Mouse (Mus musculus) embryonic facial prominence, embryonic 12.5 days (tissue): Measurements from ENCODE around the gene Pitpnc1. TPM values are rescaled to one million over a fixed set of nuclear protein-coding genes. Genes with fewer than 3 reads are reported as not detected.

Experiments
- ATAC-seq: fragments of 200-750 bp; cut with Nextera tagmentation; 2 replicates; pipeline ENCODE4 v1.8.0; 2017; ENCODE audit not compliant: insufficient number of reproducible peaks, insufficient read depth, low FRiP score, low TSS enrichment
- H3K27ac ChIP-seq: fragments of 300-500 bp; sonication (generic); 2 replicates; pipeline ENCODE4 v1.5.1; 2016; ENCODE audit warnings: mild to moderate bottlenecking
- H3K27me3 ChIP-seq: fragments of 300-500 bp; sonication (generic); 2 replicates; pipeline ENCODE4 v1.6.1; 2016; ENCODE audit warnings: mild to moderate bottlenecking, moderate library complexity
- H3K36me3 ChIP-seq: fragments of 300-500 bp; sonication (generic); 2 replicates; pipeline ENCODE4 v1.6.1; 2016; ENCODE audit warnings: mild to moderate bottlenecking
- H3K4me1 ChIP-seq: fragments of 300-500 bp; sonication (generic); 2 replicates; pipeline ENCODE4 v1.6.1; 2016
- H3K4me2 ChIP-seq: fragments of 300-500 bp; sonication (generic); replicated peaks from 2 replicates; pipeline ENCODE4 v1.6.1; 2016; ENCODE audit warnings: mild to moderate bottlenecking, moderate library complexity
- H3K4me3 ChIP-seq: fragments of 300-500 bp; sonication (generic); 2 replicates; pipeline ENCODE4 v1.5.1; 2016; ENCODE audit warnings: mild to moderate bottlenecking
- H3K9ac ChIP-seq: fragments of 300-500 bp; sonication (generic); 2 replicates; pipeline ENCODE4 v1.6.1; 2016; ENCODE audit warnings: mild to moderate bottlenecking, moderate library complexity
- H3K9me3 ChIP-seq: fragments of 300-500 bp; sonication (generic); 2 replicates; pipeline ENCODE4 v1.6.1; 2016; ENCODE audit warnings: mild to moderate bottlenecking, moderate library complexity
- WGBS: fragments of 180-500 bp; shearing (Covaris S2); methylation state at CpG from one replicate; pipeline ENCODE4 v1.1.7; 2016; 5-methylcytosine and 5-hydroxymethylcytosine counted together
- polyA plus RNA-seq: library from polyadenylated mRNA; unstranded; fragments of >200 nt; fragmentation: Nextera tagmentation; extraction: Ambion mirVana; gene quantifications from 2 replicates; pipeline ENCODE4 v1.2.1, GENCODE M21; 2016

Pitpnc1 gene
- polyA plus RNA-seq, 1 experiment from 2014 or later: 36.3 TPM

DNA sequence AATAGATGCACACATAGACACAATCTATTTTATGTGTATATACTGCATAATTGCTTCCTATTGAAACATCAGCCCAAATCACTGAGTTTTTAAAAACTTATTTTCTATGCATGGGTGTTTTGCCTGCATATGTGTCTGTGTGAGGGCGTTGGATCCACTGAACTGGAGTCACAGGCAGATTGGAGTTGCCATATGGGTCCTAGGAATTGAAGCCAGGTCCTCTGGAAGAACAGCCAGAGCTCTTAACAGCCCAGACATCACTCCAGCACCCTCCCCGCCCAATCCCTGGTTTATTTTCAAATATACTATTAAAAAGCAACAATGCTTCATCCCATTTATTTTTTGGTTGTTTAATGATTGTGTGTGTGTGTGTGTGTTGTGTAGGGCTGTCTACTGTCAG lies 139.1 kb downstream of the Pitpnc1 start:
- no peak for ATAC-seq
- Histone ChIP-seq H3K9ac (no peak overlapping the region), H3K9me3 (no peaks in the 10 kb centered on the region), H3K27ac (no peak overlapping the region), H3K4me1 (no peaks in the 10 kb centered on the region), H3K36me3 (peaks cover 21% of the 10 kb centered on the region; the same call in 1 of the 2 replicates), H3K4me2 (no peak overlapping the region), H3K27me3 (no peaks in the 10 kb centered on the region), H3K4me3 (no peak overlapping the region)
- WGBS: 94% methylated on average over 2 of the region's 2 CpGs

DNA sequence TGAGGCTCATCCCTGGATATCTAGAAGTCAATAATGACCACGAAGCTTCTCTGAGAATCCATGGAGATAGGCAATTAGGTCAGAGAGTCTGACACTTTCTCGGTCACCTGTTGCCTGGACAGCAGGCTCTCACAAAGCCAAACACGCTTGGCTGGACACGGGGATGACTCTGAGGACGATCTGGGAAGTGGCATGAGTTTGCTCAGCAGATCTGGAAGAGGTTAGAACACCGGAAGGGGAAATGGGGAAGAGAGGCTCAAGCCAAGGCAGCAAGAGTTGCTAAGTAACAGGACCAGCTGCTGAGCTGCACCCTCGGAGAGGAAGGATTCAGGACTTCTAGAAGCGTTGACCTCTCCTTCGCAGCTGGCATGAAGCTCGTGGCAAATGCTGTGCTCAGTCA lies 143.2 kb downstream of the Pitpnc1 start:
- no peaks in the 10 kb centered on the region for H3K27me3 ChIP-seq
- no peak for ATAC-seq
- no peak overlapping the region for H3K27ac ChIP-seq
- no peaks in the 10 kb centered on the region for H3K9me3 ChIP-seq
- no peak overlapping the region for H3K9ac ChIP-seq
- no peaks in the 10 kb centered on the region for H3K4me1 ChIP-seq
- H3K4me2 ChIP-seq: no peak overlapping the region
- WGBS: 90% methylated on average over 10 of the region's 10 CpGs
- no peak overlapping the region for H3K4me3 ChIP-seq
- 0 out of 2 replicates have a peak, but pooled peaks cover 8% of the 10 kb centered on the region for H3K36me3 ChIP-seq

DNA sequence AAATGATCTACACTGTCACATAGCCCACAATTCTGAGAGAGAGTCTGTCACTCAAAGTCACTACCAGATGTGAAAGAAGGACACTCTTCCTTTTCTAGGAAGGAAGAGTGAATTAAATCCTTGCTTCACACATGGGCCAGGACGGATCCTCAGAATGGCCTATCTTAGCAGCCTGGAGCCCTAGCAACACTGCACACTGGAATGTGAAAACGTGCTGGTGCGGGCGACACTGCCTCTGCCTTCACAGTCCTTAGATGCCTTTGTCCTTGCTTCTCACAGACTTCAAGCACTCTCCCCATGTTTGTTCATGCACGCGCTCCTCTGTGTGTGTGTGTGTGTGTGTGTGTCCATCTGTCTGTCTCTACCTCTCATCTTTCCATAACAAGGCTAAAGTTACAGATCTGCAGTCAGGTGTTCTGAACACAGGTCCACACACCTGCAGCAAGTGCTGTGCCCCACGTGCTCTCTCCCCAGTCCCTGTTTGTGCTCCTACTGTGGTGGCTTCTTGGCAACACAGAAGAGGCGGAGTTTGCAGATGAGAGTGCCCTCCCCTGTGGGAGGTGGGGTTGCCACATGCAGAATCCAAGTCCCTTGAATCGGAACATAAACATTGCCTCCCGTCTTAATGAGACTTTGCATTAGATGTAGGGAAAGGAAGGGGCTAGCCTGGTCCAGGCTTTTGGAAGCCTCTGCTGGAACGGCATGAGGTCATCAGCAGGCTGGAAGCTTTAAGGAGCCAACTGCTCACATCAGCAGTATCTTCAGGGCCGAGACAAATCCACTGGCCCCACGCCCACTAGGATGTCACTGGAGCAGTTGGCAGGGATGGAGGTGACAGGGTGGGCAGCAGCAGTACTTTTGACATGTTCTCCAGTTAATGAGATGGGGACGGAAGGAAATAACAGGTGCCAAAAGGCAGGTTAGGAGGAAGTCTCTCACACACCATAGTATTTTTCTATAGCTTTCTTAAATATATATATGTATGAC lies 144.5 kb downstream of the Pitpnc1 start:
- no peak overlapping the region for H3K27ac ChIP-seq
- 59% methylated on average over 14 of the region's 14 CpGs for WGBS
- ATAC-seq: 0 out of 2 replicates have a peak, but pooled peaks have one; percentile 28
- H3K9me3 ChIP-seq: no peaks in the 10 kb centered on the region
- H3K4me2 ChIP-seq: no peak overlapping the region
- 0 out of 2 replicates have a peak, but pooled peaks cover 2% of the 10 kb centered on the region for H3K36me3 ChIP-seq
- no peaks in the 10 kb centered on the region for H3K4me1 ChIP-seq
- H3K9ac ChIP-seq: no peak overlapping the region
- H3K27me3 ChIP-seq: no peaks in the 10 kb centered on the region
- H3K4me3 ChIP-seq: no peak overlapping the region

DNA sequence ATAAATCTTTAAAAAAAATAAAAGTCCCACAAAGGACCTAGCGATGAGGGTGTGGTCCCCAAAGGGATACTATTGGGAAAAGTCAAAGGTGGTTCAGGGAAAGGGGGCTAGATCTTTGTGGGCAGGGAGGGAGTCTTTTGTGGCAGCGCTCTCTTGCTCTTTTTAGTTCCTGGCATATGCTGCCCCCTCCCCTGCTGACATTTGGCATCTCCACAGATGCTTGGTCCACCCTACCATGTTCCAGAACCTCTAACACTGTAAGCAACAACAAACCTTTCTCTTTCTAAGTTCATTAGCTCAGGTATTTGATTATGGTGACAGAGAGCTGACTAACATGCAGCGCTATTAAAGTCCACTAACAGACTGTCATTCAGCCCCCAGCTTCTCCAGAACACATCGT lies 145.3 kb downstream of the Pitpnc1 start:
- H3K27me3 ChIP-seq: no peaks in the 10 kb centered on the region
- no peaks in the 10 kb centered on the region for H3K9me3 ChIP-seq
- ATAC-seq: no peak
- WGBS: 89% methylated on average over 4 of the region's 4 CpGs
- no peak overlapping the region for H3K4me2 ChIP-seq
- no peak overlapping the region for H3K27ac ChIP-seq
- no peak overlapping the region for H3K4me3 ChIP-seq
- 0 out of 2 replicates have a peak, but pooled peaks cover 2% of the 10 kb centered on the region for H3K36me3 ChIP-seq
- H3K9ac ChIP-seq: no peak overlapping the region
- H3K4me1 ChIP-seq: no peaks in the 10 kb centered on the region

DNA sequence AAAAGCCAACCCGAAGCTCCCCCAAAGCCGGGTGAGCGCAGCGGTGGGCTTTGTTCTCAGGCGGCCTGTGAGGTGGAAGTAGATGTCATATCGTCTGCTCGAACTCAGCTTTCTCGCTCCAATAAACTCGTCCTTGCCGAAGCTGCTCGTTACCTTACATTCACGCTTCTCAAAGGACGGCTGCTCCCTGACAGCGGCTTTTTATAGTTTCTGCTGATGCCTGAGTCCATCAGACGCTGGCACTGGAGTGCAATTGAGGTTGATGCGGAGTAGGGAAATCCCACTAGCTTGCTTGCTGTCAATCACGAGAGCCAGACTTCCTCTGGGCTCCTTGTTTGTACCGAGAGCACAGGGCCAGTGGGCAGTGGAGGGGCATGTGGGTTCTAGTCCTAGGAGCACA lies 147.3 kb downstream of the Pitpnc1 start:
- H3K9me3 ChIP-seq: no peaks in the 10 kb centered on the region
- H3K27me3 ChIP-seq: no peaks in the 10 kb centered on the region
- H3K9ac ChIP-seq: no peak overlapping the region
- ATAC-seq: no peak
- 84% methylated on average over 18 of the region's 18 CpGs for WGBS
- H3K4me3 ChIP-seq: no peak overlapping the region
- H3K36me3 ChIP-seq: peaks cover 13% of the 10 kb centered on the region; the same call in 1 of the 2 replicates
- H3K27ac ChIP-seq: no peak overlapping the region
- H3K4me2 ChIP-seq: no peak overlapping the region
- H3K4me1 ChIP-seq: no peaks in the 10 kb centered on the region

DNA sequence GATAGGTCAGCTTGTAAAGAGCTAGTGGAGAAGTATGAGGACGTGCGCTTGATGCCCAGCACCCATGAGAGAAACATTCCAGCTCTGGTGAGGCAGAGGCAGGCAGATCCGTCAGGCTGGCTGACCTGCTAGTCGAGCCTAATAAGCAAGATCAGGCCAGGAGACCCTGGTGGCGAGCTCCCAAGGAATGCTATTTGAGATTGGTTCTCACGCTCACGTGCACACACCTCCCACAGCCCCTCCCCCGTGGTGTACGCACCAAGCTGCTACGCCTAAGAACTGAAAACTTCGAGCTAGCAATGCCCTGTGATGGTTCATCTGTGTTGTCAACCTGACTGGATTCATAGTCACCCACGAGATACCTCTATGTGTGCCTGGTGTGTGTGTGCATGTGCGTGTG lies 148.3 kb downstream of the Pitpnc1 start:
- Histone ChIP-seq H3K4me1 (no peaks in the 10 kb centered on the region), H3K27ac (no peak overlapping the region), H3K4me3 (no peak overlapping the region), H3K36me3 (peaks cover 13% of the 10 kb centered on the region; the same call in 1 of the 2 replicates), H3K9ac (no peak overlapping the region), H3K27me3 (no peaks in the 10 kb centered on the region), H3K4me2 (no peak overlapping the region), H3K9me3 (no peaks in the 10 kb centered on the region)
- 95% methylated on average over 13 of the region's 13 CpGs for WGBS
- no peak for ATAC-seq

DNA sequence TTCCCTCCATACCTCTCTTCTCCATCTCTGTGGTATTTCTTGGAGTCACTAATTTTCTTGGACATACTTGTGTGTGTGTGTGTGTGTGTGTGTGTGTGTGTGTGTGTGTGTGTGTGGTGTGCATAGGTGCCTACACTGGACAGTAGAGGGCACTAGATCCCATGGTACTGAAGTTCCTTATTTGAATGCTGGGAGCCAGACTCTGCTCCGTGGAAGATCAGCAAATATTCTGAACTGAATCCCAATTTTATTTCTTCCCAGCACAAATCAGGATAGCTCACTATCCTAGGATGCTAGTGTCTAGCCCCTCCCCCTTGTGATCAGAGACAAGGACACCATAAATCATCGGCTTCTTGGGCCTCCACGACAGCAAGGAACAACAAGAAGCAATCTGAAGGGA lies 148.7 kb downstream of the Pitpnc1 start:
- no peaks in the 10 kb centered on the region for H3K4me1 ChIP-seq
- no peaks in the 10 kb centered on the region for H3K9me3 ChIP-seq
- peaks cover 13% of the 10 kb centered on the region; the same call in 1 of the 2 replicates for H3K36me3 ChIP-seq
- no peak for ATAC-seq
- no peak overlapping the region for H3K4me3 ChIP-seq
- no peak overlapping the region for H3K27ac ChIP-seq
- no peak overlapping the region for H3K9ac ChIP-seq
- no peaks in the 10 kb centered on the region for H3K27me3 ChIP-seq
- no peak overlapping the region for H3K4me2 ChIP-seq
- 96% methylated on average over 3 of the region's 3 CpGs for WGBS

DNA sequence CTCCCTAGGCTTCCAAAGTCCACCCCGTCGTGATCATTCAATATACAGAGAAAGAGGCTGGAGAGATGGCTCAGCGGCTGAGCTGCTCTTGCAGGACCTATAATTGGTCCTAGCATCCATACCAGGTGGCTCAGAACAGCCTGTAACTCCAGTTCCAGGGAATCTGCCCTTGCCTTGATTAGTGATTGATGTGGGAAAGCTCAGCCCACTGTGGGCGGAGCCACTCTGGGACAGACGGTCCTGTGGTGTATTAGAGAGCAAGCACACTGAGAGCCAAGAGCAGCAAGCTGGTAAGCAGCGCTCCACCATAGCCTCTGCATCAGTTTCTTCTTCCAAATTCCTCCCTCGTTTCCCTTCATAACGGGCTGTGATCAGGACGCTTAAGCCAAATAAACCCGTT lies 150.6 kb downstream of the Pitpnc1 start:
- ATAC-seq: no peak
- H3K36me3 ChIP-seq: peaks cover 13% of the 10 kb centered on the region; the same call in 1 of the 2 replicates
- 52% methylated on average over 10 of the region's 10 CpGs for WGBS
- no peak overlapping the region for H3K9ac ChIP-seq
- no peaks in the 10 kb centered on the region for H3K9me3 ChIP-seq
- H3K4me1 ChIP-seq: no peaks in the 10 kb centered on the region
- no peak overlapping the region for H3K4me2 ChIP-seq
- no peak overlapping the region for H3K27ac ChIP-seq
- no peaks in the 10 kb centered on the region for H3K27me3 ChIP-seq
- H3K4me3 ChIP-seq: no peak overlapping the region

DNA sequence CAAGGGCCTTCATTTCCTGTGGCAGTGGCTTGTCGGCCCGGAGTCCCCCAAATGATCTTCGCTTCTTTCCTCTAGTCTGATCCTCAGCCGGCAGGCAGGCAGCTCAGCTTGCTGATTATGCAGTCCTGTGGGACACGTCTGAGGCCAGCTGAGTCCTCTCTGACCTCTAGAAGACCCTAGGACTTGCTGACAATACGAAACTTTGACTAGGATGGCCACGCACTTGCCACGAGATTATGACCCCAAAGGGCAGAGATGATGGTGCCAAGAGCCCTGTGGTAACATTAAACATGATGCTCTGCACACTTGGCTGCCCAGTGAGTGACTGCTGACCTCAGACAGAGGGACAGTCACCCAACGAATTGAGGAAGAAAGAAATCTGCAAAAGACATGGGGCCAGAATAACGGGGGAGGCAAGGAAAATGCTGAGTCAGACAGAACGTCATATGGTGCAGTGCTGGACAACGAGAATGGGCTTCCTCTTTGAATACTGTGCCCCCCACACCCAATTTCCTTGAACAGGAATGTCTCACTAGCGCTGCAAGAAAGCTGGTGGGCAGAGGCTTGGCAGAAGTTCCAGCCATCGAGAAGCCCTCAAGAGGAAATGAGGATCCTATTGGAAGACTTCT lies 152.7 kb downstream of the Pitpnc1 start:
- H3K4me3 ChIP-seq: no peak overlapping the region
- H3K9ac ChIP-seq: no peak overlapping the region
- H3K4me2 ChIP-seq: no peak overlapping the region
- 56% methylated on average over 14 of the region's 14 CpGs for WGBS
- peaks cover 23% of the 10 kb centered on the region for H3K36me3 ChIP-seq
- no peaks in the 10 kb centered on the region for H3K4me1 ChIP-seq
- H3K27ac ChIP-seq: no peak overlapping the region
- ATAC-seq: no peak
- no peaks in the 10 kb centered on the region for H3K27me3 ChIP-seq
- no peaks in the 10 kb centered on the region for H3K9me3 ChIP-seq

DNA sequence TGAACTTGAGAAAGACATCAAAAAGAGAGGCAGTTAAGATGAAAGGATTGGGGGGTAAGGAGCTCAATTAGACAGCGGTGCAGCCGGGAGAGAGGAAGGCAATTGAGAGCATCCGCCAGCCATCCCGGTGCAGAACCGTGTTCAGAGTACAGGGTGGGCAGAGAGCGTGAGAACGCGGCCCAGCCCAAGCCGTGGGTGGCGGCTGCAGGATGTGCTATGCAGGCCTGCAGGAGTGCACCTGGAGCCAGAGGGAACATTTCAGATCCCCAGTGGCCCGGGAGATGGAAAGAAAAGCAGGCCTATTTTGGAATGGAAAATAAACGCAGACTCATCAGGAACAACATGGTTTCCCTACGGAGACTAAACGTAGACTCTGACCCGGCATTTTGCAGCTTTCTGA lies 155.0 kb downstream of the Pitpnc1 start:
- Histone ChIP-seq H3K4me1 (no peaks in the 10 kb centered on the region), H3K4me3 (no peak overlapping the region), H3K4me2 (no peak overlapping the region), H3K27ac (no peak overlapping the region), H3K9ac (no peak overlapping the region), H3K27me3 (no peaks in the 10 kb centered on the region), H3K36me3 (peaks cover 23% of the 10 kb centered on the region), H3K9me3 (no peaks in the 10 kb centered on the region)
- 78% methylated on average over 15 of the region's 15 CpGs for WGBS
- no peak for ATAC-seq

DNA sequence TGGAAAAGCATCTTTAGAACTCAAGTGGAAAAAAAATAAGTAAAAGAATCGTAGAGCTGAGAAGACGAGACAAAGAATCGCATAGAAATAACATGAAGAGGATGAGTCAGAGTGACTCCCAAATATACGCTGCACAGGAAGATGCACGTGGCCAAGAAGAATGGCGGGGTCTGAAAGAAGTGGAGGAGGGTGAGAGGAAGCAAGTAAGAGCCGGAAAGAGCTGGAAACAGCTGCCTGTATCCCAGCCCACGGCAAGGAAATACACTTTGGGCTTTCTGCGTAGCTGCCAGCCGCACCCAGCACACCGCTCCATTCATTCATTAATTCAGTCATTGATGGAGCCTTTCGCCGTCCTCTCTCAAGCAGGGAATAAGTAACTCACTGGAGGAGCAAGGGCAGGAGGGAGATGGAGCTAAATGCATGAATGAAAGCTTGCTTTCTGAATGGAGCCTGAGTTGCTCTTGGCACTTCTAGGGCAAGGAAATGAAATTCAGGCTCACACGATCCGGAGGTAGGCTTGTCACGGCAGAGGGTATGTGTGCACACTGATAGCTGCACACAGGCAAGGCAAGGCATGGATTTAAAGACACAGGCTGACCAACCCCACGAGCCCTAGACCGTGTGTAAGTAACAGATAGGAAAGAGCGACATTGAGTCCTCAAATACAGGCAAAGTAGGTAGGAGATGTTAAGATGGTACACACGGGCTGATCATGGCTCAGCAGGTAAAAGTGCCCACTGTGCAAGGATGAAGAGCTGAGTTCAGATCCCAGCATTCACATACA lies 160.0 kb downstream of the Pitpnc1 start:
- WGBS: 89% methylated on average over 20 of the region's 20 CpGs
- no peak overlapping the region for H3K27ac ChIP-seq

More for the DNA sequence above, 160.0 kb downstream of the Pitpnc1 start:
- no peak overlapping the region for H3K9ac ChIP-seq
- H3K4me1 ChIP-seq: no peaks in the 10 kb centered on the region; the same call in 1 of the 2 replicates
- H3K27me3 ChIP-seq: no peaks in the 10 kb centered on the region
- no peak overlapping the region for H3K4me2 ChIP-seq
- H3K9me3 ChIP-seq: no peaks in the 10 kb centered on the region
- peaks cover 13% of the 10 kb centered on the region; the same call in 1 of the 2 replicates for H3K36me3 ChIP-seq
- H3K4me3 ChIP-seq: no peak overlapping the region
- ATAC-seq: no peak
